Mouse (Mus musculus) large intestine, adult 2 months (tissue): ENCODE data around the gene Gm20388. TPM values are rescaled to one million over a fixed set of nuclear protein-coding genes. Genes with fewer than 3 reads are reported as not detected.
"Not testable (repeated sequence)": the region's sequence is repeated elsewhere in the genome, so short reads cannot be mapped to it uniquely, and the experiment has no call there.

Experiments used
- DNase-seq: peaks from one replicate; pipeline ENCODE4 v3.0.0-alpha.2; 2012; ENCODE audit warnings: low read depth, low spot score
- WGBS: fragments of 180-500 bp; shearing (Covaris S2); methylation state at CpG from one replicate; pipeline ENCODE4 v1.1.7; 2018; 5-methylcytosine and 5-hydroxymethylcytosine counted together
- polyA plus RNA-seq: library from polyadenylated mRNA; depleted of rRNA; stranded (reverse); fragments of >200 nt; gene quantifications from 2 replicates; pipeline ENCODE4 v1.2.3, GENCODE M21; 2012

The Gm20388 gene
- polyA plus RNA-seq, 1 experiment = 31.5 TPM

- no peak for DNase-seq
- 5% methylated on average over 17 of the region's 17 CpGs for WGBS
Observed at GRCm38 (mm10) chr8:120666807-120667470, 756.3 kb downstream of the Gm20388 start.

DNA sequence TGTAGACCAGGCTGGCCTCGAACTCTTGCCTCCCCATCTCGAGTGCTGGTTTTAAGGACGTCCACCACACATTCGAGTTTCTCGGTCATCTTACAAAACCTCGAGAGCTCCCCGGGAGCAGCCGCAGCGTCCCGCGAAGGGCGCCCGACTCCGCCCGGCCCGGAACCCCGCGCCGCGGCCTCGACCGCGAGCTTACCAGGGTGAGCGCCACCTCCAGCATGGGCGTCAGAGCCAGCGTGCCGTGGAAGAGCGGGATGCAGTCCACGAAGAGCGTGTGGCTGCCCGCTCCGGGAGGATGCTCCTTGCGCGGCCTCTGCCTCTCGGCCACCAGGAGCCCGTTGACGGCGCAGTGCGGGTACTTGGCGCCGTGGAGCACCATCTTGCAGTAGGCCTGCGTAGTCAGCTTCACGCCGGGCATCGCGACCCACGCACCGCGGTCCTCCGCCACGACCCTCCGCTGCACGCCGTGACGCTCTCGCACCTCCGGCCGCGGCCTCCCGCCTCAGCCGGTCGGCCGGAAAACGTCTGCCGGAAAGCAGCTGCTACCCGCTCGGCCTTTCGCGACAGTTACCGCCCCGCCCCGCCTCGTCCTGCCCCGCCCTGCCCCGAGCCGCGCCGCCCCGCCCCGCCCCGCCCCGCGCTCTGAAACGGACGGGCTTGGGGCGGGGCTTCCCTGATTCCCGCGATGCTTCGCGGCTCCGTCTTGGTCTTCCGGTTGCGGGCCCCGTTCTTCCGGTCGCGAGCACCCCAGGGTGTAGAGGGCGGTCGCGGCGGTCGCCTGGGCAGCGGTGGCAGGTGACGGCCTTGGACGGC is 757.1 kb downstream of the Gm20388 start, which contains the start of the genes Gm27021 and Cox4i1:
Gene Gm27021, minus strand, starts transcription at position 519 of the 813 bp plus-strand sequence.
Gene Cox4i1, plus strand, starts transcription at position 662 of the 813 bp plus-strand sequence.
- WGBS = under 1% methylated on average over 105 of the region's 105 CpGs
- peak; percentile 54 for DNase-seq

- WGBS = under 1% methylated on average over 51 of the region's 51 CpGs
- no peak for DNase-seq
Observed at GRCm38 (mm10) chr8:120668374-120668905, 757.8 kb downstream of the Gm20388 start, which contains the start of gene Emc8. Emc8 (minus strand) TSS chr8:120668573.

GRCm38 (mm10) chr8:120671775-120672174 is 761.1 kb downstream of the Gm20388 start:
- WGBS = 52% methylated on average over 6 of the region's 6 CpGs
- no peak for DNase-seq

DNA sequence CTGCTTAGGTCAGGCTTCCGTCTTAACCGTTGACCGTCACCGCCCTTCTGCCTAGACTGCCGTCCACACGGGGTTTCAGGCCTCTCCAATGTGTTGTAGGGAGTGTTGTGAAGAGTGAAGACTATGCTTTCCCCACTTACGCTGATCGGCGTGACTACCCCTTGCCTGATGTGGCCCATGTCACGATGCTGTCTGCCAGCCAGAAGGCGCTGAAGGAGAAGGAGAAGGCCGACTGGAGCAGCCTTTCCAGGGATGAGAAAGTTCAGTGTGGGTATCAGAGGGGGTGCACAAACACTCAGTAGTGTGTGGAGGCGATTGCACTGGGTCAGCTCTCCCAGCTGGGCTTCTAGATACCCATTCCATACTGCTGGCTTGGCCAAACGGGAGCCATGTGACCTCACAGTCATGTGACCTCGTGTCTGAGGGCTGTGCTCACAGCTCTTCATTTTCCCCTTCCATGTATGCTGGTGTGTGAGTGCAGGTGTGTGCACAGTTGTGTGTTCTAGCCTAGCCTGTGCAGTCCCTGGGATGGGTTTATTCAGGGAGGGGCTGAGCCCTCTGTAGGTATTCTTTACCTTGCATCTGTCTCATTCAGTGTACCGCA is 762.1 kb downstream of the Gm20388 start:
- DNase-seq = no peak
- 86% methylated on average over 16 of the region's 16 CpGs for WGBS

GRCm38 (mm10) chr8:120673298-120673697 is 762.7 kb downstream of the Gm20388 start:
- no peak for DNase-seq
- WGBS = 92% methylated on average over 7 of the region's 7 CpGs

- WGBS = 76% methylated on average over 8 of the region's 8 CpGs
Observed at GRCm38 (mm10) chr8:120675718-120676117, 765.1 kb downstream of the Gm20388 start.

DNA sequence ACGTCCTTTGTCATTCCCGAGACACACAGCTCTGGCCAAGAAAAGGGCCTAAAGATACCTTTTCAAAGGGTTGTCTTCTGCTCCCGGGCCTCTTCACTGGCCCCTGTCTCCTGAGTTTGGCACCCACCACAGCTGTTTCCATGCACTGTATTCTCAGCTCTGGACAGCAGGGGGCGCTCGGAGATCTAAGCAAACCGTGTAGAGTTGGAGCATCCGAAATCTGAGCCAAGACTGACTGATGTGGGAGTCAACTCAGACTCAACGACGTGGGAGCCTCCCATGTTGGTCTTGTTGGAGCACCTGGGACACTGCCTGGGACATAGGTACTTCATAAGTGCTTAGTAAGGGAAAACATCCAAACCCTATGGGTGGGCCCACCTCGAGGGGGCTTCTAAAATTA is 767.8 kb downstream of the Gm20388 start:
- WGBS = 15% methylated on average over 10 of the region's 10 CpGs
- no peak for DNase-seq

More at GRCm38 (mm10) chr8:120675718-120676117, 765.1 kb downstream of the Gm20388 start:
- no peak for DNase-seq

DNA sequence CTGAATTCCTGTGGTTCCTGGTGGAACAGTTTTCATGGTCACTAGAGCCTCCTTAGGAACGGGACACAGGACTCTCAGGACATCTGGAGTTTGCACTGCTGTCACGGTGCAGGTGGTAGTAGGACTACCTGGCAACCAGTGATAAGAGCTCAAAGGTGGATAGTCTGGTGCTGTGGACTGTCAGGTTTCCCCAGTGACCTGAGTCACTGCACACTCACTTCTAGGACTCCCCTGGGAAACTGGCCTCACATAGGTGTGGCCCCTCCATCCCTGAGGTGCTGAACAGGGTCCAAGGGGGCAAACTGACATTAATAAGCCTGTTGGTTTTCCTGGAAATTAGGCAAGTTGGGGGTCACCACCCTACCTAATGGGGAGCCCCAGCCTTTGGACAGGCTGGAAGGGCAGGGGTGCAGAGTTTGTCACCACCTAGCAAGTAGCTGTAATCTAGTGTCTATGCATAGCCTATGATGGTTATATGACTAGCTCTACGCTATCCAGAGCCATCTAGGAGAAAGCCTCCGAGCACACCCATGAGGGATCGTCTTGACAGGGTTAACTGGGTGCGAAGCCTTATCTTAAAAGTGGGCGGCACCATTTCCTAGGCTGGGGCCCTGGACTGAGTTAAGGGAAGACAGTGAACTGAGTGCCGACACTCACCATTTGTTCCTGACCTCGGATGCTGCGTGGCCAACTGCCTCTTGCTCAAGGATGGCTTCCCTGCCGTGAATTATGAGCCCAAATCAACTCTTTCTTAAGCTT is 769.2 kb downstream of the Gm20388 start:
- 24% methylated on average over 11 of the region's 11 CpGs for whole genome bisulfite sequencing
- no peak for DNase-seq

DNA sequence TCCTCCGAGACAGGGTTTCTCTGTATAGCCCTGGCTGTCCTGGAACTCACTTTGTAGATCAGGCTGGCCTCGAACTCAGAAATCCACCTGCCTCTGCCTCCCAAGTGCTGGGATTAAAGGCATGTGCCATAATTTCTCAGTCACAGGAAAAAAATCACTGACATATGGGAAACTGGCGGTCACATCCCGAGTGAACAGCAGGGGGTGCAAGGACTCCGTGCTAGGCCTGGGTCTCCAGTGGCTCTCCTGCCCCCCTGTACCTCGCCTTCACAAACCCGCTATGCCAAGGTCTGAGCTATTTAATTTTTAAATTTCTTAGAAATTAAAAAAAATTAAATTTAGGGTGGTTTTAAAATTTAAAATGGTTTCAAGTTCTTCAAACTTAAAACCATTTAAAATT is 769.8 kb downstream of the Gm20388 start:
- DNase-seq = not testable (repeated sequence)
- WGBS = 27% methylated on average over 7 of the region's 7 CpGs

DNA sequence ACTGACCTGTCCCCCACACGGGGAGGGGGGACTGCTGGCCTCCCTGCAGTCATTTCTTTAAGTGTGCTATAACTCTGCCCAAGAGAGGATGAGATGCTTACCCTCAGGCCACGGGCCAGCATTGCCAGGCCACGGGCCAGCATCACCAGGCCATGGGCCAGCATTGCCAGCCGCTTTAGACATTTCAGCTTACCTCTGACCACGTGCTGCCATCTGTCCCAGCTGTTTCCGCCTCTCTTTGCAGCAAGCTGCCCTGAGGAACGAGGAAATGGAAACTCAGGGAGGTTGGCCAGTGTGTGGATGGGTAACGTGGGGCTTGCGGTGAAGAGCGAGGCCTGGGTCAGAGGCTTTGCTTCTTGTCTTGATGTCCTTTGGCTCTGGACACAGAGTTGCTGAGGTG is 770.5 kb downstream of the Gm20388 start:
- 77% methylated on average over 10 of the region's 10 CpGs for WGBS

GRCm38 (mm10) chr8:120683602-120684001 is 773.0 kb downstream of the Gm20388 start:
- 10% methylated on average over 10 of the region's 10 CpGs for WGBS
- peak; percentile 81 for DNase-seq

More for the DNA sequence above, 770.5 kb downstream of the Gm20388 start:
- DNase-seq = no peak

GRCm38 (mm10) chr8:120684082-120684481 is 773.4 kb downstream of the Gm20388 start:
- 50% methylated on average over 5 of the region's 5 CpGs for WGBS
- no peak for DNase-seq

DNA sequence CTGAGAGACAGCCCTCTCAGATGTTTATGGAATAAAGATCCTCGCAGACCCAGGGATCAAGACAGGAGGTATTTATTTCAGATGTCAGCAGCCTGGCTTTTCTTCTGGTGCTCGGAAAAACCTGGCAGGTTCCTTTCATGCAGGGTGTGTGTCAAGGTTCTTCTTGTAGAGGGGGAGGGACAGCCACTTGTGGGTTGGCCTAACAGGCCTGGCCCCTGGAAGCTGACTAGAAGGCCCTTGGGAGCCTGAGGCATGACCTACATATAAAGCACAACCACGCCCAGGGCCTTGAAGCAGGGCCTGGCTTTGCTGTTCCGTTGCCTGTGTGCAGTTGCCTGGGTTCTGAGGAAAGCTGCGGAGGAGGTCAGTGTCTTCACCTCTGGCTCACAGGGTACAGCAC is 774.5 kb downstream of the Gm20388 start:
- DNase-seq = no peak
- 14% methylated on average over 5 of the region's 5 CpGs for WGBS

DNA sequence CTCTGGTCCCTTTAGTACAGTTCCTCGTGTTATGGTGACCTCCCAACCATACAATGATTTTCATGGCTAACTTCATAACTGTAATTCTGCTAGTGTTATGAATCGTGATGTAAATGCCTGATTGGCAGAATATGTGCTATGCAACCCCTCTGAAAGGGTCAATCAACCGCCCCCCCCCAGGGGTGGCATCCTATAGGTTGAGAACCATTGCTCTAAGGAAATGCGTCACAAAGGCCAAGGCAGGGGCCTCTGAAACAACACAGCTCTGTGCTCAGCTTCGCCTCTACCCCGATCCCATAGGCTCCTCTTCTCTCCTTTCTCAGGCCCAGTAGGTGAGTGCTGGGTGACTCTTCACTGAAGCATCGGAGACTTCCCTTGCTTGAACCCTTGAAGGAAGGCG is 775.0 kb downstream of the Gm20388 start:
- DNase-seq = no peak
- WGBS = 79% methylated on average over 8 of the region's 8 CpGs

- WGBS = 87% methylated on average over 13 of the region's 13 CpGs
- no peak for DNase-seq
Observed at GRCm38 (mm10) chr8:120686051-120686450, 775.4 kb downstream of the Gm20388 start.

DNA sequence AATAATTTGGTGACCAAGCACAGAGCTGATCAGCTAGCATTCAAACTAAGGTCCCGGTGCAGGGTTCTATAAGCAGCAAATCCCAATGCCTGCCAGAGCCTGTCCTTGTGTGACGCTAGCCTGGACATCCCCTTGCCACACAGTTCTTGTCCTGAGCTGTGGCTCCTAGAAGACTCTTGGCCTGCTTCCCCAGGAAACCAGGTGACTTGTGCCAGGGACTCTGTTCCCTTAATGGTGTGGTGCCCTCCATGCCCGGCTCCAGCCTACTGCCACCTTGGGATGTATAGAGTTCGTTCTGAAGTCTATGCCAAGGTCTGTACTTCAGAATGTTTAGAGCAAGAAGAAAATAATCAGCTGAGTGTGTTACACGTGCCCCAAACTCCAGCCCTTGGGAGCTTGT is 775.9 kb downstream of the Gm20388 start:
- DNase-seq = no peak
- 86% methylated on average over 5 of the region's 5 CpGs for WGBS

GRCm38 (mm10) chr8:120687786-120688185 is 777.1 kb downstream of the Gm20388 start:
- no peak for DNase-seq
- 52% methylated on average over 8 of the region's 8 CpGs for WGBS

DNA sequence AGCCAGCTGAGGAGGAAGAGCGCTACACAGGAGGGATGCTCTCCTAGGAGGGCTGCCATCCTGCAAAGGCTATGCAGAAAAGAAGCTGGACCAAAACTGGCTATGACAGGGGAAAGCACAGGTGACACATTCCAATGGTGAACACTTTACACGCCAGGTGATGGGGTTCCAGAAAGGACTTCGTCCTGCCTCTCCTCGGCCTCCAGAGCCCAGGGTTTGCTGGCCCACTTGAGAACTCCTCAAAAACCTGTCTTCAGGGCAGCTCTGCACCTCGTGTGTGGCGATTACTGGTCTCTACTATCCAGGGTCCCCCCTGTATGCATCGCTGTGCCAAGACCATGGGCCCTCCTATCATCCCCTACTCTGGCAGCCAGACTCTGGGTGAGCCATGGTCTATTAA is 777.9 kb downstream of the Gm20388 start:
- WGBS = 96% methylated on average over 7 of the region's 7 CpGs
- no peak for DNase-seq
